Mouse (Mus musculus) ES-E14 (cell line): ENCODE results near the gene Ptpa.

ENCODE experiments used
- CHD2 ChIP-seq: IDR thresholded peaks from 2 replicates; pipeline ENCODE4 v1.6.1; 2014; ENCODE audit warnings: mild to moderate bottlenecking, low read depth, low read length, inconsistent platforms
- HCFC1 ChIP-seq: IDR thresholded peaks from 2 replicates; pipeline ENCODE4 v1.6.1; 2012; ENCODE audit warnings: low read length, inconsistent platforms, borderline replicate concordance; ENCODE audit not compliant: insufficient read depth
- MAFK ChIP-seq: IDR thresholded peaks from 2 replicates; pipeline ENCODE4 v1.6.1; 2014; ENCODE audit warnings: mild to moderate bottlenecking, low read depth, low read length, inconsistent platforms; ENCODE audit not compliant: insufficient read depth
- ZNF384 ChIP-seq: IDR thresholded peaks from 2 replicates; pipeline ENCODE4 v1.6.1; 2012; ENCODE audit warnings: low read depth, low read length, inconsistent platforms

DNA sequence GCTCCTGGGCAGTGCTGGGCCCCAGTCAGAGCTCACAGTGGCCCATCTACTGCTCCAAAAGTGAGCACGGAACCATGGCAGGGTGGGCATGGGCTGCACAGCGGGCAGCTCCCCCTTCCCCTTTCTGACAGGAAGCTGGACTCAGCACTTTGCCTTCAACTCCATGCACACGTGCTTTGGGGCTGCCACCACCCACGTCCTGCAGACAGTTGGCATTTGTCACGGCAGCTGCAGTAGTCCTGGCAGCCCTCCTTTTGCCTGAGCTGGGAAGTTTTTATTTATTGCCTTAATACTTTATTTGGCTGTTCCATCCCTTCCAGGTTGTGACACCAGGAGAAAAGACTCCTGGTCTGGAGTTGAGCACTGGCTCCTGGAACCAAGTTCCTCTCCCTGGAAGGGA is 31.0 kb upstream of the Ptpa start:
- TF ChIP-seq CHD2 = no peak
- TF ChIP-seq MAFK = no peak
- TF ChIP-seq ZNF384 = no peak
- no peak for TF ChIP-seq HCFC1
